Mouse (Mus musculus): Measurements from ENCODE around the gene Bcl7b.
A peak's percentile ranks its signal among the peaks of the same experiment; 100 is the strongest.

Bcl7b gene

GRCm38 (mm10) chr5:135169479-135169878, 1.4 kb downstream of the Bcl7b start:
- no peak for DNase-seq (ENCODE audit: low spot score in 2 of 2)

- DNase-seq (ENCODE audit: low spot score in 2 of 2): no peak
Observed at GRCm38 (mm10) chr5:135171688-135172220, 3.7 kb downstream of the Bcl7b start.

- no peak for DNase-seq (ENCODE audit: low spot score in 2 of 2)
Observed at GRCm38 (mm10) chr5:135172986-135173385, 4.9 kb downstream of the Bcl7b start.

- DNase-seq (ENCODE audit: low spot score in 2 of 2): no peak
Observed at GRCm38 (mm10) chr5:135175086-135175485, 7.0 kb downstream of the Bcl7b start.

GRCm38 (mm10) chr5:135178523-135178922, 10.4 kb downstream of the Bcl7b start:
- DNase-seq (ENCODE audit: low spot score in 2 of 2): no peak

- DNase-seq (ENCODE audit: low spot score in 2 of 2): no peak
Observed at GRCm38 (mm10) chr5:135178996-135179395, 10.9 kb downstream of the Bcl7b start.

GRCm38 (mm10) chr5:135179616-135180015, 11.5 kb downstream of the Bcl7b start:
- no peak for DNase-seq (ENCODE audit: low spot score in 2 of 2)

- no peak for DNase-seq (ENCODE audit: low spot score in 2 of 2)
Observed at GRCm38 (mm10) chr5:135180796-135181195, 12.7 kb downstream of the Bcl7b start.

- no peak for DNase-seq (ENCODE audit: low spot score in 2 of 2)
Observed at GRCm38 (mm10) chr5:135181776-135182175, 13.7 kb downstream of the Bcl7b start.

GRCm38 (mm10) chr5:135183131-135183861, 15.2 kb downstream of the Bcl7b start:
- no peak for DNase-seq (ENCODE audit: low spot score in 2 of 2)

GRCm38 (mm10) chr5:135185016-135185415, 16.9 kb downstream of the Bcl7b start:
- no peak for DNase-seq (ENCODE audit: low spot score in 2 of 2)

- peak in 1 of 2 experiments; percentile 56 for DNase-seq (ENCODE audit: low spot score in 2 of 2)
Observed at GRCm38 (mm10) chr5:135185596-135185995, 17.5 kb downstream of the Bcl7b start.

GRCm38 (mm10) chr5:135186231-135186620, 18.1 kb downstream of the Bcl7b start:
- DNase-seq (ENCODE audit: low spot score in 2 of 2): no peak

GRCm38 (mm10) chr5:135186621-135187348, 18.7 kb downstream of the Bcl7b start, which contains the start of gene Baz1b:
Gene Baz1b (plus strand): TSS chr5:135187264.
- peak; percentile 92 to 98 for DNase-seq (ENCODE audit: low spot score in 2 of 2)

- peak; percentile 70 to 83 for DNase-seq (ENCODE audit: low spot score in 2 of 2)
Observed at GRCm38 (mm10) chr5:135187349-135188213, 19.5 kb downstream of the Bcl7b start.

GRCm38 (mm10) chr5:135188214-135188554, 20.1 kb downstream of the Bcl7b start:
- DNase-seq (ENCODE audit: low spot score in 2 of 2): no peak

GRCm38 (mm10) chr5:135189281-135190022, 21.4 kb downstream of the Bcl7b start:
- no peak for DNase-seq (ENCODE audit: low spot score in 2 of 2)

- DNase-seq (ENCODE audit: low spot score in 2 of 2): peak; percentile 61 to 82
Observed at GRCm38 (mm10) chr5:135191620-135192019, 23.5 kb downstream of the Bcl7b start.

- DNase-seq (ENCODE audit: low spot score in 2 of 2): no peak
Observed at GRCm38 (mm10) chr5:135192431-135192830, 24.3 kb downstream of the Bcl7b start.

- DNase-seq (ENCODE audit: low spot score in 2 of 2): no peak
Observed at GRCm38 (mm10) chr5:135196367-135196766, 28.3 kb downstream of the Bcl7b start.

GRCm38 (mm10) chr5:135202763-135203162, 34.7 kb downstream of the Bcl7b start:
- DNase-seq (ENCODE audit: low spot score in 2 of 2): no peak

Data from spleen, postnatal 10 days (tissue).